Mouse (Mus musculus): ENCODE measurements at regions not wholly inside any gene's neighbourhood (a gene's known extent, or its start where the extent isn't known, plus 50 kb on each side); places are given as distances from the start of the nearest gene placed in this dataset.

DNA sequence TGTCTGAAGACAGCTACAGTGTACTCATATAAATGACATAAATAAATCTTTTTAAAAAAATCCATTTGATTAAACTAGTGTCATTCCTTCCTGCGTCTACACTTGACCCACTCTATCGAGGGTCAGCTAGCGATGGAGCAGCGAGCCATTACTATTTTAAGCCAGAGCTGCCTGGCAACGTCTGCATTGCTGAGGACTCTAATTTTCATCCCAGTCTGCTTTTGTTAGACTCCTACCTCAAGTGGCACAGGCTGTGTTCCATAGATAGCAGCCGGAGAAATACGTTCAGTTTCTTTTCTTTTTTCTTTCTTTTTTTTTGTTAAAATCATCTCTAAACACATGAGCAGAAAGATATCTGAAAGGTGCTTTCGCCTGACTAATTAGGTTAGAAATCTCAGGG, 211.5 kb downstream of the Dusp6 start:
- Histone ChIP-seq H3K36me3 (ENCODE audit: control insufficient read depth, insufficient read depth) (no peaks in the 10 kb centered on the region), H3K79me2 (ENCODE audit: control insufficient read depth, insufficient read depth) (no peaks in the 10 kb centered on the region), H3K27me3 (ENCODE audit: control insufficient read depth, insufficient read depth, insufficient read length) (no peaks in the 10 kb centered on the region), H3K79me3 (ENCODE audit: low read depth) (no peaks in the 10 kb centered on the region), H3K4me3 (ENCODE audit: insufficient read depth, poor library complexity, severe bottlenecking) (no peak overlapping the region), H3ac (ENCODE audit: control insufficient read depth, insufficient read length, low read depth) (no peak overlapping the region)
- TF ChIP-seq FOSL1 (IDR thresholded peaks at IDR 0.05; ENCODE audit: insufficient read depth, low read length, poor library complexity, severe bottlenecking) = no peak

DNA sequence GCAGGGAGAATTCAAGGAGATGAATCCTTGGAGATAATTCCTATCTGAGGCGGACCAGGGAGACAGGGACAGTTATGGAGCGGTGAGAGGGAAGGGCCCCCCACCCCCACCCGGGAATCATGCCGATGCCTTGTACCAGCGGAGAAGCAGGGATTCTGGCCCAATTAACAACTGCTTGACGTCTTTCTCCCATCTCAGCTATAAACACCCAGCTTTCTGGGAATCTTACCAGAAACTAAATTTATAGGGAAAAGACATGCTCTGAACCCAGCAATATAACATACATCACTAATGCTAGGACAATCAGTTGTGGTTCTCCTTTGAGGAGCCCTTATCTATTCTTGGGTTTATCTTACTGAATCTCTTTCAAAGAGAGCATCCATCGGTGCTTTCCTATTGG, 213.2 kb downstream of the Dusp6 start:
- no peaks in the 10 kb centered on the region for H3K36me3 ChIP-seq (ENCODE audit: control insufficient read depth, insufficient read depth)
- no peak overlapping the region for H3ac ChIP-seq (ENCODE audit: control insufficient read depth, insufficient read length, low read depth)
- H3K79me3 ChIP-seq (ENCODE audit: low read depth) = no peaks in the 10 kb centered on the region
- no peaks in the 10 kb centered on the region for H3K79me2 ChIP-seq (ENCODE audit: control insufficient read depth, insufficient read depth)
- no peak overlapping the region for H3K4me3 ChIP-seq (ENCODE audit: insufficient read depth, poor library complexity, severe bottlenecking)
- TF ChIP-seq MYOG (IDR thresholded peaks at IDR 0.05; ENCODE audit: control insufficient read depth, extremely low read depth, insufficient read length) (no peak), USF1 (IDR thresholded peaks at IDR 0.05; ENCODE audit: low read depth) (no peak), MAX (IDR thresholded peaks at IDR 0.05) (no peak), FOSL1 (IDR thresholded peaks at IDR 0.05; ENCODE audit: insufficient read depth, low read length, poor library complexity, severe bottlenecking) (no peak), CEBPB (IDR thresholded peaks at IDR 0.05; ENCODE audit: low read depth) (no peak), CTCF (IDR thresholded peaks at IDR 0.05; ENCODE audit: control insufficient read depth, insufficient read depth, insufficient read length) (no peak), MYOD1 (IDR thresholded peaks at IDR 0.05; ENCODE audit: control insufficient read depth, insufficient read length, low read depth) (no peak)
- H3K27me3 ChIP-seq (ENCODE audit: control insufficient read depth, insufficient read depth, insufficient read length) = no peaks in the 10 kb centered on the region

DNA sequence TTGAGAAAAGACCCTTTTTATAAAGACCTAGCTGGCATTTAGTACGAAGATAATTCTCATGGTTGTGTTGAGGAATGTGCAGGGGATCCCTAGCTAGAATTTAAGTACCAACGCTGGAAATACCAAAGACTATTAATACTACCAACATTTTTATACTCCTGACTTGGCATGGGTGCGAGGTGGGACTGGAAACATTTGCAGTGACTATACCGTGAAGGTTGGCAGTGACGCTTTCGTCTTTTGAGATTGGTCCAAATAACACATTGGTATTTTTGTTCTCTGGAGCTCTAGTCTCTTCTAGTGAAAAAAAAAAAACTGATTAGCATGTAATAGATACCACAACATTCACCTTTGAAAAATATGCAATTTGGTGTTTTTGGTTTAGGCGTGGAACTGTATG, 213.7 kb downstream of the Dusp6 start:
- TF ChIP-seq FOSL1 (IDR thresholded peaks at IDR 0.05; ENCODE audit: insufficient read depth, low read length, poor library complexity, severe bottlenecking) (no peak), CEBPB (IDR thresholded peaks at IDR 0.05; ENCODE audit: low read depth) (no peak), USF1 (IDR thresholded peaks at IDR 0.05; ENCODE audit: low read depth) (no peak), CTCF (IDR thresholded peaks at IDR 0.05; ENCODE audit: control insufficient read depth, insufficient read depth, insufficient read length) (no peak), MYOD1 (IDR thresholded peaks at IDR 0.05; ENCODE audit: control insufficient read depth, insufficient read length, low read depth) (no peak), MAX (IDR thresholded peaks at IDR 0.05) (no peak), MYOG (IDR thresholded peaks at IDR 0.05; ENCODE audit: control insufficient read depth, extremely low read depth, insufficient read length) (no peak)
- Histone ChIP-seq H3K27me3 (ENCODE audit: control insufficient read depth, insufficient read depth, insufficient read length) (no peaks in the 10 kb centered on the region), H3K79me3 (ENCODE audit: low read depth) (no peaks in the 10 kb centered on the region), H3K36me3 (ENCODE audit: control insufficient read depth, insufficient read depth) (no peaks in the 10 kb centered on the region), H3K4me3 (ENCODE audit: insufficient read depth, poor library complexity, severe bottlenecking) (no peak overlapping the region), H3K79me2 (ENCODE audit: control insufficient read depth, insufficient read depth) (no peaks in the 10 kb centered on the region), H3ac (ENCODE audit: control insufficient read depth, insufficient read length, low read depth) (no peak overlapping the region)

DNA sequence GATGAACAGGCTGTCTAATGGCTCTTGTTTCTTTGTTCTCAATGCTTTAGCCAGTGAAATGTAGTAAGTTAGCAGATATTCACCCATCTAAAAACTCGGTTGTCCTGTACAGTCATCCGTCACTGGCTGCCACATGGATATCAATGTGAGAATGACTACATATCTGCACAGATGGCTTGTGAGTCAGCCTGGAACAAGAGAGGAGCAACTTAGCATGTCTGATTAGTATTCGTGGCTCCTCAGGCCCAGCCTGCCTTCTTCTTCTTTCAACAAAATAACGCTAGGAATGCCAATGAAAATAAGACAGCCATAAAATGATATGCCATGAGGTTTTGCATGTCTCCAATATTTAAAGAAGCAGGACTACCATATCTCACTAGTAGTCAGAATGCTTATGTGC, 217.5 kb downstream of the Dusp6 start:
- Histone ChIP-seq H3K36me3 (ENCODE audit: control insufficient read depth, insufficient read depth) (no peaks in the 10 kb centered on the region), H3ac (ENCODE audit: control insufficient read depth, insufficient read length, low read depth) (no peak overlapping the region), H3K79me3 (ENCODE audit: low read depth) (no peaks in the 10 kb centered on the region), H3K79me2 (ENCODE audit: control insufficient read depth, insufficient read depth) (no peaks in the 10 kb centered on the region), H3K27me3 (ENCODE audit: control insufficient read depth, insufficient read depth, insufficient read length) (no peaks in the 10 kb centered on the region), H3K4me3 (ENCODE audit: insufficient read depth, poor library complexity, severe bottlenecking) (no peak overlapping the region)
- TF ChIP-seq CTCF (IDR thresholded peaks at IDR 0.05; ENCODE audit: control insufficient read depth, insufficient read depth, insufficient read length) (no peak), FOSL1 (IDR thresholded peaks at IDR 0.05; ENCODE audit: insufficient read depth, low read length, poor library complexity, severe bottlenecking) (no peak), CEBPB (IDR thresholded peaks at IDR 0.05; ENCODE audit: low read depth) (no peak), MYOD1 (IDR thresholded peaks at IDR 0.05; ENCODE audit: control insufficient read depth, insufficient read length, low read depth) (no peak), MAX (IDR thresholded peaks at IDR 0.05) (no peak), USF1 (IDR thresholded peaks at IDR 0.05; ENCODE audit: low read depth) (no peak), MYOG (IDR thresholded peaks at IDR 0.05; ENCODE audit: control insufficient read depth, extremely low read depth, insufficient read length) (no peak)

DNA sequence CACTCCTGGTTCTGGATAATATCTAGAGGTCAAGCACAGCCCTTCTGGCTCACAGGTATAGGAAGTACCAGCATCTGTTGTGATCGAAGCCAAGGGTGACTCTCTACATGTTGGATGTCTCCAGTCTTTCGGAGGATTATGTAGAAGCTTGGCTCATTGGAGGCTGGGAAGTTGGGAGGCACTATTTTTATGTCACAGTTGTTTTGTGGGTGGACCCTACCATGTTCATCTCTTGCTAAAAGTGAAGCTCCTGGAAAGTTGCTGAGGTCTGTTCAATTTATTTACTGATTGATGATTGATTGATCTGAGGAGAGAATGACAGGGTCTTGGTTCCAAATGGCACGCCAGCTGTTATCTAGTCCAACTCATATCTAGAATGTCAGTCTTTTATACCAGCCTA, 219.0 kb downstream of the Dusp6 start:
- H3K79me2 ChIP-seq (ENCODE audit: control insufficient read depth, insufficient read depth) = no peaks in the 10 kb centered on the region
- no peaks in the 10 kb centered on the region for H3K36me3 ChIP-seq (ENCODE audit: control insufficient read depth, insufficient read depth)
- TF ChIP-seq MAX (IDR thresholded peaks at IDR 0.05) (no peak), MYOD1 (IDR thresholded peaks at IDR 0.05; ENCODE audit: control insufficient read depth, insufficient read length, low read depth) (no peak), USF1 (IDR thresholded peaks at IDR 0.05; ENCODE audit: low read depth) (no peak), FOSL1 (IDR thresholded peaks at IDR 0.05; ENCODE audit: insufficient read depth, low read length, poor library complexity, severe bottlenecking) (no peak), MYOG (IDR thresholded peaks at IDR 0.05; ENCODE audit: control insufficient read depth, extremely low read depth, insufficient read length) (no peak), CEBPB (IDR thresholded peaks at IDR 0.05; ENCODE audit: low read depth) (no peak), CTCF (IDR thresholded peaks at IDR 0.05; ENCODE audit: control insufficient read depth, insufficient read depth, insufficient read length) (no peak)

DNA sequence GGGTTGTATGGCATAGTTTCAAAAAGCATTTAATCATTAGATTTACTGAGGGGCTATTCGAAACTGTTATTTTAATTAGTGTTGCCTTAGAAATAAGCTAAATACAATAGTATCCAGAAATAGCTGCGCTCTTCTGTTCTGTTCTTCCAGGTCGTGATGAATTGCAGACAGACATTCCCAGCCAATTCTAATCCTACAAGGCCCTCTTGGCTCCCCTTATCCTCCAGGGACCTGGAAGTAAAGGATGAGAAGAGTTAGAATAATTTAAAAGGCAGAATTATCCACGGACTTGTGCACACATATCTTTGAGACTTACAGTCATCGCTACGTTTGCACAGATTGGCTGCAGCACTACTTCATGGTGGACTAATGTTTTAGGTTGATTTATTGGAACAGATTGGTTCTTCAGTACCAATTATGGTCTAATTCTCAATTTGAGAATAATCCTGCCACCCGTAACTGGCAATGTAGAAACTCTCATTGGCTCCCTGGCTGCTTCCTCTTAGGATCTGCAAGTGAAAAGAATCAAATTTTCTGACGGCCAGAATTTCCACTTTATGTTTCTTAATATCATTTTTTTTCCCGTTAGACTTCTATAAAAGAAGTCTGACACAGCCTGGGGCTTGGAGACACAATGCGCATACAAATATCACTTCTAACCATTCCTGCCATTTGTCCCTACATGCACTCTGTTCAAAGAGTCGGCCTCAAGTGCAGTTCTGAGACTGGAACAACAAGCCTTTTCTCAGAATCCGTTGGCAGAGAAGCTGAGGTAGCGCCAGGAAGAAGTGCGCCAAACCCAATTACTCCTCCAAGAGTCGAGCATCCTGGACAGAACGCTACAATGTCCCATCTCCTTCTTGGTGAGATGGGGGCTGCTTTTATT, 225.4 kb downstream of the Dusp6 start:
- no peaks in the 10 kb centered on the region for H3K79me3 ChIP-seq (ENCODE audit: low read depth)
- H3K79me2 ChIP-seq (ENCODE audit: control insufficient read depth, insufficient read depth) = no peaks in the 10 kb centered on the region
- no peak overlapping the region for H3ac ChIP-seq (ENCODE audit: control insufficient read depth, insufficient read length, low read depth)
- no peak overlapping the region for H3K4me3 ChIP-seq (ENCODE audit: insufficient read depth, poor library complexity, severe bottlenecking)
- TF ChIP-seq MYOG (IDR thresholded peaks at IDR 0.05; ENCODE audit: control insufficient read depth, extremely low read depth, insufficient read length) = no peak
- no peak for TF ChIP-seq FOSL1 (IDR thresholded peaks at IDR 0.05; ENCODE audit: insufficient read depth, low read length, poor library complexity, severe bottlenecking)
- no peak for TF ChIP-seq CTCF (IDR thresholded peaks at IDR 0.05; ENCODE audit: control insufficient read depth, insufficient read depth, insufficient read length)
- TF ChIP-seq MYOD1 (IDR thresholded peaks at IDR 0.05; ENCODE audit: control insufficient read depth, insufficient read length, low read depth) = no peak
- TF ChIP-seq MAX (IDR thresholded peaks at IDR 0.05) = no peak
- TF ChIP-seq USF1 (IDR thresholded peaks at IDR 0.05; ENCODE audit: low read depth) = no peak
- no peak for TF ChIP-seq CEBPB (IDR thresholded peaks at IDR 0.05; ENCODE audit: low read depth)
- no peaks in the 10 kb centered on the region for H3K27me3 ChIP-seq (ENCODE audit: control insufficient read depth, insufficient read depth, insufficient read length)
- H3K36me3 ChIP-seq (ENCODE audit: control insufficient read depth, insufficient read depth) = no peaks in the 10 kb centered on the region

More for the DNA sequence above, 219.0 kb downstream of the Dusp6 start:
- no peaks in the 10 kb centered on the region for H3K79me3 ChIP-seq (ENCODE audit: low read depth)
- no peak overlapping the region for H3ac ChIP-seq (ENCODE audit: control insufficient read depth, insufficient read length, low read depth)
- no peaks in the 10 kb centered on the region for H3K27me3 ChIP-seq (ENCODE audit: control insufficient read depth, insufficient read depth, insufficient read length)
- H3K4me3 ChIP-seq (ENCODE audit: insufficient read depth, poor library complexity, severe bottlenecking) = no peak overlapping the region
